Comparison of ENCODE assay signal across 19 mouse cellular contexts in genomic region chrX:51497831-51498230, GRCm38 (mm10).
DNase-seq lines count a peak whose midpoint lies in the region; ATAC-seq and TF ChIP-seq lines count a peak whose summit lies in the region.
"Had no signal": no experiment of that assay in that cellular context is flagged by ENCODE, and none has a peak within 500 bp of the region (broad histone marks: within the 10 kb centered on the region; RNA-seq: fewer than 3 reads in every experiment).

No protein-coding gene starts in this region.

- H3K27ac ChIP-seq in heart, adult 2 months = no peak overlapping the region
- no peak overlapping the region for H3K27ac ChIP-seq in liver, embryonic 14.5 days
- no peak overlapping the region for H3K27ac ChIP-seq in liver, embryonic 12.5 days
- no peak overlapping the region for H3K27ac ChIP-seq in CH12.LX (ENCODE audit: insufficient read depth, low read depth)
- H3K27ac ChIP-seq: forebrain, embryonic 15.5 days; hindbrain, embryonic 15.5 days had no signal

- in situ Hi-C loops in CH12.LX (cut with MboI; ENCODE audit: low pct_ligation_motif_present, low pct_unique_long_range_greater_than_20kb, low sequenced_read_pairs) = no loop called here

- peak; percentile 43 for TF ChIP-seq RAD21 in CH12.LX (IDR thresholded peaks at IDR 0.05; ENCODE audit: low read depth, low read length)

- no peaks in the 10 kb centered on the region for H3K9me3 ChIP-seq in liver, embryonic 14.5 days (ENCODE audit: control insufficient read depth, low read length)
- no peaks in the 10 kb centered on the region for H3K9me3 ChIP-seq in liver, embryonic 12.5 days (replicated peaks)
- H3K9me3 ChIP-seq in CH12.LX (replicated peaks; ENCODE audit: low read length) = no peaks in the 10 kb centered on the region
- H3K9me3 ChIP-seq: forebrain, embryonic 15.5 days; hindbrain, embryonic 15.5 days had no signal

- H3K4me2 ChIP-seq in liver, embryonic 14.5 days (ENCODE audit: low read depth) = no peak overlapping the region
- H3K4me2 ChIP-seq in liver, embryonic 12.5 days = no peak overlapping the region
- H3K4me2 ChIP-seq in CH12.LX (ENCODE audit: insufficient read depth, low read depth, poor library complexity, severe bottlenecking) = no peak overlapping the region
- H3K4me2 ChIP-seq: forebrain, embryonic 15.5 days; hindbrain, embryonic 15.5 days had no signal

- H3K36me3 ChIP-seq in heart, adult 2 months (ENCODE audit: control insufficient read depth, insufficient read depth, low read length) = no peaks in the 10 kb centered on the region
- H3K36me3 ChIP-seq in liver, embryonic 14.5 days (replicated peaks; ENCODE audit: control insufficient read depth, insufficient read depth, low read depth) = no peaks in the 10 kb centered on the region
- H3K36me3 ChIP-seq in liver, embryonic 12.5 days = no peaks in the 10 kb centered on the region
- H3K36me3 ChIP-seq in CH12.LX (replicated peaks in 1 of 2; ENCODE audit: control insufficient read depth in 1 of 2, insufficient read depth in 1 of 2, low read length in 1 of 2) = no peaks in the 10 kb centered on the region
- H3K36me3 ChIP-seq: forebrain, embryonic 15.5 days; hindbrain, embryonic 15.5 days had no signal

- intact Hi-C loops in heart, adult 2 months (cut with DNase I) = loop anchor here (10.0 kb wide), 1 partner anchor 187 kb away; the partner anchor contains the start of gene Hs6st2

- dilution Hi-C loops in CH12.LX (cut with MboI; ENCODE audit: extremely low pct_ligation_motif_present, extremely low pct_unique_long_range_greater_than_20kb, low sequenced_read_pairs) = no loop called here

- DNase-seq in heart, adult 2 months = no peak
- no peak for DNase-seq in heart, adult 9 months (ENCODE audit: low spot score in 2 of 2)
- no peak for DNase-seq in liver, embryonic 14.5 days (ENCODE audit: low read depth in 3 of 3, low spot score in 3 of 3)
- DNase-seq in CH12.LX (ENCODE audit: extremely low read depth) (no peak), NIH3T3 (ENCODE audit: low read depth) (peak; percentile 19)
- no peak for DNase-seq in ovary, postnatal 36 days (ENCODE audit: low spot score)
- DNase-seq: adrenal gland, postnatal 36 days; cerebellum, adult 9-10 months; heart, adult 18-20 months; heart, postnatal 10 days; kidney, adult 2 months; kidney, postnatal 25 days; lung, adult 2 months; right cerebral cortex, postnatal 14 days; thymus, postnatal 4 days had no signal

- no peak overlapping the region for H3K4me3 ChIP-seq in heart, adult 2 months
- no peak overlapping the region for H3K4me3 ChIP-seq in liver, embryonic 14.5 days (ENCODE audit: insufficient read depth in 1 of 2, low read depth in 2 of 2, low read length in 2 of 2)
- H3K4me3 ChIP-seq in liver, embryonic 12.5 days = no peak overlapping the region
- H3K4me3 ChIP-seq in CH12.LX (replicated peaks in 1 of 3; ENCODE audit: low read depth in 2 of 3, low read length in 2 of 3, poor library complexity in 1 of 3) = no peak overlapping the region
- H3K4me3 ChIP-seq: forebrain, embryonic 15.5 days; hindbrain, embryonic 15.5 days had no signal

- H3K4me1 ChIP-seq in heart, adult 2 months (ENCODE audit: control insufficient read depth, insufficient read depth, low read length) = no peaks in the 10 kb centered on the region
- H3K4me1 ChIP-seq in liver, embryonic 14.5 days (replicated peaks; ENCODE audit: control insufficient read depth in 2 of 2, insufficient read depth in 2 of 2, low read length in 1 of 2) = no peaks in the 10 kb centered on the region
- H3K4me1 ChIP-seq in liver, embryonic 12.5 days = no peaks in the 10 kb centered on the region
- H3K4me1 ChIP-seq in CH12.LX (ENCODE audit: control insufficient read depth in 1 of 2, insufficient read depth in 2 of 2) = no peaks in the 10 kb centered on the region
- H3K4me1 ChIP-seq: forebrain, embryonic 15.5 days; hindbrain, embryonic 15.5 days had no signal

- WGBS in heart, adult 2 months = 29% methylated on average over 1 of the region's 1 CpGs
- WGBS in liver, embryonic 14.5 days (ENCODE audit: insufficient replicate concordance) = 43% methylated on average over 1 of the region's 1 CpGs
- 30% methylated on average over 1 of the region's 1 CpGs for WGBS in liver, embryonic 12.5 days (ENCODE audit: insufficient replicate concordance)

- H3K27me3 ChIP-seq in heart, adult 2 months (ENCODE audit: control insufficient read depth, insufficient read depth, low read length) = no peaks in the 10 kb centered on the region
- no peaks in the 10 kb centered on the region for H3K27me3 ChIP-seq in liver, embryonic 14.5 days (ENCODE audit: control insufficient read depth, insufficient read depth, low read length)
- no peaks in the 10 kb centered on the region for H3K27me3 ChIP-seq in liver, embryonic 12.5 days (replicated peaks)
- no peaks in the 10 kb centered on the region for H3K27me3 ChIP-seq in CH12.LX (replicated peaks)
- H3K27me3 ChIP-seq: forebrain, embryonic 15.5 days; hindbrain, embryonic 15.5 days had no signal

- no peaks in the 10 kb centered on the region for H3K79me2 ChIP-seq in heart, adult 2 months (replicated peaks; ENCODE audit: control insufficient read depth, insufficient read depth, low read length)
- H3K79me2 ChIP-seq in CH12.LX (replicated peaks; ENCODE audit: control insufficient read depth, extremely low read depth, insufficient read depth, poor library complexity, severe bottlenecking) = no peaks in the 10 kb centered on the region

- no peak for TF ChIP-seq POLR2A in heart, adult 2 months (IDR thresholded peaks at IDR 0.05; ENCODE audit: insufficient read depth, low read depth, low read length)
- no peak for TF ChIP-seq POLR2A in CH12.LX (IDR thresholded peaks at IDR 0.05; ENCODE audit: low read depth, low read length)

- ATAC-seq in liver, embryonic 14.5 days (ENCODE audit: insufficient read depth) = no peak
- ATAC-seq in liver, embryonic 12.5 days = no peak
- no peak for ATAC-seq in activated CD4-positive, CD25-positive, alpha-beta regulatory T cell, adult 4 months
- ATAC-seq: forebrain, embryonic 15.5 days had no signal

- no peak overlapping the region for H3K9ac ChIP-seq in heart, adult 2 months (ENCODE audit: low read depth, low read length)
- no peak overlapping the region for H3K9ac ChIP-seq in liver, embryonic 14.5 days (replicated peaks)
- H3K9ac ChIP-seq in liver, embryonic 12.5 days = no peak overlapping the region
- no peak overlapping the region for H3K9ac ChIP-seq in CH12.LX (ENCODE audit: insufficient read depth, low read depth)
- H3K9ac ChIP-seq: forebrain, embryonic 15.5 days; hindbrain, embryonic 15.5 days had no signal

- TF ChIP-seq EP300 in heart, adult 2 months (IDR thresholded peaks at IDR 0.05; ENCODE audit: insufficient read depth, low read depth, low read length) = no peak
- no peak for TF ChIP-seq EP300 in liver, embryonic 14.5 days (IDR thresholded peaks at IDR 0.05; ENCODE audit: low read depth)
- no peak for TF ChIP-seq EP300 in CH12.LX (IDR thresholded peaks at IDR 0.05; ENCODE audit: low read length)

- TF ChIP-seq CTCF in heart, adult 2 months (IDR thresholded peaks at IDR 0.05) = peak; percentile 73
- TF ChIP-seq CTCF in liver, embryonic 14.5 days (IDR thresholded peaks at IDR 0.05; ENCODE audit: low read depth) = 0 out of 2 replicates have a peak, but pooled peaks have one; percentile 14
- peak; percentile 19 to 39; a peak in 1 of 4 replicates for TF ChIP-seq CTCF in CH12.LX (conservative IDR thresholded peaks at IDR 0.05 in 1 of 2, IDR thresholded peaks at IDR 0.05 in 1 of 2; ENCODE audit: low read depth in 2 of 2, low read length in 2 of 2)

TF ChIP-seq in CH12.LX, 34 proteins besides CTCF, POLR2A, EP300 and RAD21:
- TF ChIP-seq ZNF384 (IDR thresholded peaks at IDR 0.05; ENCODE audit: low read depth, low read length) (peak; percentile 15; the same call in 1 of the 2 replicates), JUN (IDR thresholded peaks at IDR 0.05; ENCODE audit: insufficient read depth, low read depth, low read length) (no peak), SMC3 (IDR thresholded peaks at IDR 0.05; ENCODE audit: low read depth, low read length) (peak; percentile 16; the same call in 1 of the 2 replicates), GABPA (IDR thresholded peaks at IDR 0.05; ENCODE audit: insufficient replicate concordance, low read depth, low read length) (no peak), E2F4 (IDR thresholded peaks at IDR 0.05; ENCODE audit: insufficient replicate concordance, low read depth, low read length) (no peak), POLR2AphosphoS2 (IDR thresholded peaks at IDR 0.05; ENCODE audit: low read depth, low read length) (no peak), UBTF (IDR thresholded peaks at IDR 0.05; ENCODE audit: low read depth, low read length) (no peak)
TF ChIP-seq in CH12.LX: peak in this region for 2.

Comparison
In these comparisons a context has a peak if more than half of its experiments do, and no peak if none do; other contexts are left out.
1. CTCF ChIP-seq: peak in every context shown above with its lines; median percentile 73 in heart, adult 2 months; 29 in CH12.LX; 14 in liver, embryonic 14.5 days.